Mouse (Mus musculus) MEL (cell line): ENCODE results near the gene Srebf2.

Experiments
- ELF1 ChIP-seq: IDR thresholded peaks from 2 replicates; pipeline ENCODE4 v1.6.1; 2014; ENCODE audit warnings: low read depth, mild to moderate bottlenecking, inconsistent platforms, low read length, improper control_type of control experiment, moderate library complexity
- GATA1 ChIP-seq: IDR thresholded peaks from 2 replicates; pipeline ENCODE4 v1.6.1; 2011; ENCODE audit warnings: low read depth, low read length, improper control_type of control experiment
- KAT2A ChIP-seq: conservative IDR thresholded peaks from 2 replicates; pipeline ENCODE4 v1.6.1; 2012; ENCODE audit warnings: low read depth, low read length, improper control_type of control experiment, inconsistent platforms
- MAFK ChIP-seq: IDR thresholded peaks from 2 replicates; pipeline ENCODE4 v1.6.1; 2011; ENCODE audit warnings: low read depth, mild to moderate bottlenecking, low read length, improper control_type of control experiment, borderline replicate concordance
- MAX ChIP-seq: IDR thresholded peaks from 2 replicates; pipeline ENCODE4 v1.6.1; 2011; ENCODE audit warnings: low read length, improper control_type of control experiment
- MYC ChIP-seq: IDR thresholded peaks from 2 replicates; pipeline ENCODE4 v1.6.1; 2011; ENCODE audit warnings: low read depth, mild to moderate bottlenecking, low read length, improper control_type of control experiment, moderate library complexity
- NELFE ChIP-seq: IDR thresholded peaks from 2 replicates; pipeline ENCODE4 v1.6.1; 2011; ENCODE audit warnings: low read depth, low read length, improper control_type of control experiment
- POLR2A ChIP-seq, 2 experiments: IDR thresholded peaks; 2 replicates each; pipeline ENCODE4 v1.6.1; 2011 to 2012; ENCODE audit warnings: low read length in 2 of 2, mild to moderate bottlenecking in 2 of 2, control low read depth in 1 of 2, improper control_type of control experiment in 1 of 2, low read depth in 1 of 2, moderate library complexity in 1 of 2; ENCODE audit not compliant: control insufficient read depth in 1 of 2, insufficient read depth in 1 of 2, poor library complexity in 1 of 2
- SIN3A ChIP-seq: IDR thresholded peaks from 2 replicates; pipeline ENCODE4 v1.6.1; 2012; ENCODE audit warnings: low read length, improper control_type of control experiment, inconsistent platforms
- SMC3 ChIP-seq: IDR thresholded peaks from 2 replicates; pipeline ENCODE4 v1.6.1; 2011; ENCODE audit warnings: low read depth, low read length, improper control_type of control experiment
- TAL1 ChIP-seq: IDR thresholded peaks from 2 replicates; pipeline ENCODE4 v1.6.1; 2012; ENCODE audit warnings: mild to moderate bottlenecking, inconsistent platforms, low read length, moderate library complexity, mixed read lengths
- TBP ChIP-seq: IDR thresholded peaks from 2 replicates; pipeline ENCODE4 v1.8.0; 2011; ENCODE audit warnings: low read depth, low read length, improper control_type of control experiment
- USF1 ChIP-seq: IDR thresholded peaks from 2 replicates; pipeline ENCODE4 v1.6.1; 2014; ENCODE audit warnings: low read depth, mild to moderate bottlenecking, inconsistent platforms, low read length, improper control_type of control experiment, moderate library complexity
- USF2 ChIP-seq, 2 experiments: IDR thresholded peaks; 2 replicates each; pipeline ENCODE4 v1.6.1; 2011 to 2012; ENCODE audit warnings: improper control_type of control experiment in 2 of 2, low read length in 2 of 2, borderline replicate concordance in 1 of 2, inconsistent platforms in 1 of 2, low read depth in 1 of 2, mild to moderate bottlenecking in 1 of 2; ENCODE audit not compliant: insufficient read depth in 1 of 2

GRCm38 (mm10) chr15:82199546-82199945 is 52.6 kb downstream of the Srebf2 start:
- no peak for TF ChIP-seq GATA1
- TF ChIP-seq POLR2A (IDR thresholded peaks at IDR 0.05; ENCODE audit: control insufficient read depth in 1 of 2, insufficient read depth in 1 of 2, low read depth in 1 of 2, low read length in 2 of 2, poor library complexity in 1 of 2), result no peak
- no peak for TF ChIP-seq MYC
- no peak for TF ChIP-seq TAL1
- TF ChIP-seq TBP, result no peak
- TF ChIP-seq SIN3A, result no peak
- no peak for TF ChIP-seq KAT2A
- TF ChIP-seq MAFK, result no peak
- no peak for TF ChIP-seq NELFE
- TF ChIP-seq MAX, result no peak
- TF ChIP-seq SMC3, result no peak
- no peak for TF ChIP-seq USF2 (IDR thresholded peaks at IDR 0.05; ENCODE audit: borderline replicate concordance in 1 of 2, insufficient read depth in 1 of 2, low read depth in 1 of 2, low read length in 2 of 2)
- TF ChIP-seq USF1, result no peak
- TF ChIP-seq ELF1, result no peak
